Mouse (Mus musculus) CH12.LX (cell line): ENCODE results near the gene Sdccag8.

Experiments
- CTCF ChIP-seq, 2 experiments: IDR thresholded peaks in 1 of 2; conservative IDR thresholded peaks in 1 of 2; 2 replicates each; pipeline ENCODE4 v1.5.1; 2011 to 2012; ENCODE audit warnings: low read depth in 2 of 2, low read length in 2 of 2, improper control_type of control experiment in 1 of 2, inconsistent platforms in 1 of 2, mild to moderate bottlenecking in 1 of 2, moderate library complexity in 1 of 2
- E2F4 ChIP-seq: IDR thresholded peaks from 2 replicates; pipeline ENCODE4 v1.6.1; 2011; ENCODE audit warnings: low read depth, low read length, improper control_type of control experiment; ENCODE audit not compliant: insufficient replicate concordance
- EP300 ChIP-seq: IDR thresholded peaks from 2 replicates; pipeline ENCODE4 v1.6.1; 2011; ENCODE audit warnings: low read length, improper control_type of control experiment
- GABPA ChIP-seq: IDR thresholded peaks from 2 replicates; pipeline ENCODE4 v1.6.1; 2012; ENCODE audit warnings: low read depth, low read length, improper control_type of control experiment, inconsistent platforms; ENCODE audit not compliant: insufficient replicate concordance
- MXI1 ChIP-seq: IDR thresholded peaks from 2 replicates; pipeline ENCODE4 v1.6.1; 2011; ENCODE audit warnings: mild to moderate bottlenecking, low read depth, low read length, improper control_type of control experiment
- MYC ChIP-seq: IDR thresholded peaks from 2 replicates; pipeline ENCODE4 v1.6.1; 2011; ENCODE audit warnings: low read depth, mild to moderate bottlenecking, improper control_type of control experiment, low read length
- POLR2A ChIP-seq: IDR thresholded peaks from 2 replicates; pipeline ENCODE4 v1.6.1; 2011; ENCODE audit warnings: low read depth, mild to moderate bottlenecking, improper control_type of control experiment, low read length
- SMC3 ChIP-seq: IDR thresholded peaks from 2 replicates; pipeline ENCODE4 v1.6.1; 2011; ENCODE audit warnings: low read depth, low read length, improper control_type of control experiment
- TBP ChIP-seq: conservative IDR thresholded peaks from 2 replicates; pipeline ENCODE4 v1.6.1; 2011; ENCODE audit warnings: low read depth, low read length, improper control_type of control experiment
- USF1 ChIP-seq: IDR thresholded peaks from 2 replicates; pipeline ENCODE4 v1.6.1; 2014; ENCODE audit warnings: low read depth, mild to moderate bottlenecking, inconsistent platforms, low read length, improper control_type of control experiment

DNA sequence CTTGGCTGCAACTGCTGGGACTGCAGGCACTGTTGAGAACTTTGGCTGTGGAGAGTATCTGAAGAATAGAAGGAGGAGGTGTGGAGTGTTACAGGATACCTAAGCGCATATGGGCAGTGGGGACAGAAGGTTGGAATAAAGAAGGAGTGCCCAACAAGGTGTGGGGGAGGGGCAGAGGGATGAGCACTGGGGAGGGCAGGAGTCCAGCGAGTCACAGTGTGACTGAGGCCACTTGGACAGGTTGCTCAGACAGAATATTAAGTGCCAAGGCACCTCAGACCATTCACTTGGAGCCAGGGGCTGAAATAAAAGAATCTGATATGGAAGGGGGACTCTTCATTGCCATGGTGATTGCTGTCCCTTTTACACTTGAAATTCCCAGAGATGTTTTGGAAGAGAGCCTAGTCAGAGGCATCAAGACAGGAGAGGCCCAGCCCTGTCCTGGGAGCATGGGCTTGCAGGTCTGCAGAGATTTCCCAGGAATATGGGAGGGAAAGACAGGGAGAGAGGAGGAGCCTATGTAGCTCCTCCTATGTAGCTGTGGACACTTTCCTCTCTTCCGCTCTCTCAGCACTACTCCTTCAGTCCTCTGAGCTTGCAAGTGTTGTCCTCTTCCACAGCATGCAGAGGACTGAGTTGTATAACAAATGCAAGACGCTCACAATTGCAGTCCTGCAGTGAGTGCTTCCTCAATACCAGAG is 189.7 kb downstream of the Sdccag8 start:
- TF ChIP-seq EP300 (no peak), CTCF (conservative IDR thresholded peaks at IDR 0.05 in 1 of 2, IDR thresholded peaks at IDR 0.05 in 1 of 2; ENCODE audit: low read depth in 2 of 2, low read length in 2 of 2) (no peak), TBP (no peak), MXI1 (no peak), POLR2A (no peak), GABPA (no peak), SMC3 (no peak), MYC (no peak), USF1 (no peak), E2F4 (no peak)
